In the genomic region with DNA sequence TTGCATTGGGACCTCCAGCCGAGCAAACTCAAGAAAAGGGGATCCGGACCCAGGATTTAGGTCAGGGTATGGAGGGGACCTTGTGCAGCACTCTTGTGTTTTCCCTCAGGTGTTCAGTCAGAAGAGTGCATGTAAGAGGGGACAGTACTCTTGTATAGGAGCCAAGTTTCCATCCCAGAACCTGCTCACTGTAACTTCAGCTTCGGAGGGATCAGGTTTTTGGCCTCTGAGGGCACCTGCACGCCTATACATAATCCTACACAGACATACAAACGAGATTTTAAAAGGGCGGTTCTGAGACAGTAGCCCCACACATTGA, we compare ENCODE assay signal across 9 mouse cellular contexts. TPM values are rescaled to one million over a fixed set of nuclear protein-coding genes. Genes with fewer than 3 reads are reported as not detected.
DNase-seq lines count a peak whose midpoint lies in the region; ATAC-seq and TF ChIP-seq lines count a peak whose summit lies in the region.
"Had no signal": no experiment of that assay in that cellular context is flagged by ENCODE, and none has a peak within 500 bp of the region (broad histone marks: within the 10 kb centered on the region; RNA-seq: fewer than 3 reads in every experiment).

No protein-coding gene starts in this region.

- TF ChIP-seq POLR2A in spleen, adult 2 months (IDR thresholded peaks at IDR 0.05; ENCODE audit: low read depth, low read length) = no peak

- ATAC-seq in liver, embryonic 14.5 days (ENCODE audit: insufficient read depth) = no peak
- ATAC-seq in stomach, postnatal 0 days (ENCODE audit: low FRiP score, low TSS enrichment) = no peak
- ATAC-seq in frontal cortex, adult (ENCODE audit: low TSS enrichment) = no peak

- no peak for TF ChIP-seq CTCF in spleen, adult 2 months (IDR thresholded peaks at IDR 0.05; ENCODE audit: extremely low read depth, insufficient read depth, insufficient read length, insufficient replicate concordance)
- TF ChIP-seq CTCF in liver, embryonic 14.5 days (IDR thresholded peaks at IDR 0.05; ENCODE audit: low read depth) = no peak
- TF ChIP-seq CTCF in stomach, postnatal 0 days (IDR thresholded peaks at IDR 0.05; ENCODE audit: low read depth) = no peak

- H3K4me1 ChIP-seq in spleen, adult 2 months (ENCODE audit: control insufficient read depth, insufficient read depth, insufficient read length) = peaks cover 11% of the 10 kb centered on the region; the same call in 1 of the 2 replicates
- peaks cover 6 to 14% of the 10 kb centered on the region in 2 experiments for H3K4me1 ChIP-seq in liver, embryonic 14.5 days (replicated peaks; ENCODE audit: control insufficient read depth in 2 of 2, insufficient read depth in 2 of 2, low read length in 1 of 2)
- H3K4me1 ChIP-seq in stomach, postnatal 0 days (replicated peaks; ENCODE audit: control insufficient read depth, insufficient read depth) = peaks cover 2% of the 10 kb centered on the region; the same call in 1 of the 2 replicates

- H3K4me2 ChIP-seq in liver, embryonic 14.5 days (ENCODE audit: low read depth) = peak overlapping the region; percentile 76
- no peak overlapping the region; the same call in 1 of the 2 replicates for H3K4me2 ChIP-seq in stomach, postnatal 0 days (replicated peaks; ENCODE audit: low read depth)

- DNase-seq in heart, adult 11 months = peak; percentile 94
- no peak for DNase-seq in heart, postnatal 25 days (ENCODE audit: low spot score)
- no peak for DNase-seq in spleen, adult 2 months (ENCODE audit: low read depth in 1 of 2, low spot score in 2 of 2)
- no peak for DNase-seq in spleen, postnatal 14 days (ENCODE audit: low spot score in 2 of 2)
- no peak for DNase-seq in liver, embryonic 14.5 days (ENCODE audit: low read depth in 3 of 3, low spot score in 3 of 3)
- no peak for DNase-seq in stomach, postnatal 0 days (ENCODE audit: low spot score)
- DNase-seq in spleen, postnatal 10 days (ENCODE audit: low spot score in 2 of 2) = no peak

- H3K27me3 ChIP-seq in spleen, adult 2 months (ENCODE audit: control insufficient read depth, insufficient read depth, low read length) = no peaks in the 10 kb centered on the region
- no peaks in the 10 kb centered on the region for H3K27me3 ChIP-seq in liver, embryonic 14.5 days (ENCODE audit: control insufficient read depth, insufficient read depth, low read length)
- no peaks in the 10 kb centered on the region for H3K27me3 ChIP-seq in stomach, postnatal 0 days (ENCODE audit: control insufficient read depth, insufficient read depth, low read length)

- peak overlapping the region; percentile 57 for H3K9ac ChIP-seq in liver, embryonic 14.5 days (replicated peaks)
- peak overlapping the region; percentile 70 for H3K9ac ChIP-seq in stomach, postnatal 0 days (ENCODE audit: low read length)

- H3K4me3 ChIP-seq in spleen, adult 2 months (ENCODE audit: extremely low read depth, insufficient read depth, insufficient read length) = no peak overlapping the region
- H3K4me3 ChIP-seq in liver, embryonic 14.5 days (ENCODE audit: insufficient read depth in 1 of 2, low read depth in 2 of 2, low read length in 2 of 2) = peak overlapping the region; percentile 59 to 78; a peak in 2 of 4 replicates
- H3K4me3 ChIP-seq in stomach, postnatal 0 days (ENCODE audit: low read depth, low read length) = no peak overlapping the region

- intact Hi-C loops in heart, postnatal 25 days (cut with DNase I) = no loop called here

- WGBS in spleen, adult 2 months = 84% methylated on average over 6 of the region's 6 CpGs
- WGBS in liver, embryonic 14.5 days (ENCODE audit: insufficient replicate concordance) = 77% methylated on average over 6 of the region's 6 CpGs
- 87% methylated on average over 6 of the region's 6 CpGs for WGBS in stomach, postnatal 0 days

- no peaks in the 10 kb centered on the region for H3K9me3 ChIP-seq in liver, embryonic 14.5 days (ENCODE audit: control insufficient read depth, low read length)
- no peaks in the 10 kb centered on the region for H3K9me3 ChIP-seq in stomach, postnatal 0 days (ENCODE audit: control insufficient read depth, low read length)

- no peak for TF ChIP-seq EP300 in liver, embryonic 14.5 days (IDR thresholded peaks at IDR 0.05; ENCODE audit: low read depth)
- TF ChIP-seq EP300 in stomach, postnatal 0 days (optimal IDR thresholded peaks at IDR 0.05) = no peak

- 0 out of 2 replicates have a peak overlapping the region, but pooled peaks have one; percentile 82 for H3K27ac ChIP-seq in spleen, adult 2 months (ENCODE audit: insufficient read depth, low read length)
- peak overlapping the region; percentile 7; the same call in 1 of the 2 replicates for H3K27ac ChIP-seq in liver, embryonic 14.5 days
- H3K27ac ChIP-seq in stomach, postnatal 0 days (replicated peaks) = peak overlapping the region; percentile 59; the same call in 1 of the 2 replicates

- peaks cover 10% of the 10 kb centered on the region; the same call in 1 of the 2 replicates for H3K36me3 ChIP-seq in spleen, adult 2 months (ENCODE audit: control insufficient read depth, insufficient read depth, low read length)
- H3K36me3 ChIP-seq in liver, embryonic 14.5 days (replicated peaks; ENCODE audit: control insufficient read depth, insufficient read depth, low read depth) = peaks cover 8% of the 10 kb centered on the region
- H3K36me3 ChIP-seq in stomach, postnatal 0 days (ENCODE audit: control insufficient read depth, insufficient read depth, low read length) = peaks cover 10% of the 10 kb centered on the region

RNA-seq across cellular contexts. Expression of a gene that starts 0.8 kb away (rescaled TPM):
- 10 to 100 TPM; 39.8 to 40.3 TPM for total RNA-seq in heart, postnatal 25 days (2021)
- polyA plus RNA-seq in spleen, adult 2 months (2012; rRNA removed) = 40.5 and 48.5 TPM in 2 replicates
- polyA plus RNA-seq in liver, embryonic 14.5 days (2012; rRNA removed) = 18.2 and 23.7 TPM in 2 replicates
- 19.6 and 21.4 TPM in 2 replicates for polyA plus RNA-seq in liver, embryonic 14.5 days (2014; fragmentation: Nextera tagmentation; extraction: Ambion mirVana)
- polyA plus RNA-seq in stomach, postnatal 0 days (2015; fragmentation: Nextera tagmentation; extraction: Ambion mirVana) = 37.1 and 38.4 TPM in 2 replicates

RNA-seq across cellular contexts. Expression of a gene that starts 15.6 kb away (rescaled TPM):
- total RNA-seq in heart, postnatal 25 days (2021) = 10 to 100 TPM; 18.7 to 20.1 TPM
- 29.9 and 39.7 TPM in 2 replicates for polyA plus RNA-seq in spleen, adult 2 months (2012; rRNA removed)
- 6.9 and 7.5 TPM in 2 replicates for polyA plus RNA-seq in liver, embryonic 14.5 days (2012; rRNA removed)
- 17.0 and 19.3 TPM in 2 replicates for polyA plus RNA-seq in liver, embryonic 14.5 days (2014; fragmentation: Nextera tagmentation; extraction: Ambion mirVana)
- polyA plus RNA-seq in stomach, postnatal 0 days (2015; fragmentation: Nextera tagmentation; extraction: Ambion mirVana) = 21.3 and 21.4 TPM in 2 replicates

RNA-seq across cellular contexts. Expression of a gene that starts 15.7 kb away (rescaled TPM):
- not detected for total RNA-seq in heart, postnatal 25 days (2021)
- not detected in 2 replicates for polyA plus RNA-seq in spleen, adult 2 months (2012; rRNA removed)
- 0.03 and 0.06 TPM in 2 replicates for polyA plus RNA-seq in liver, embryonic 14.5 days (2012; rRNA removed)
- polyA plus RNA-seq in liver, embryonic 14.5 days (2014; fragmentation: Nextera tagmentation; extraction: Ambion mirVana) = 0.04 and 0.13 TPM in 2 replicates
- 0.24 and 0.30 TPM in 2 replicates for polyA plus RNA-seq in stomach, postnatal 0 days (2015; fragmentation: Nextera tagmentation; extraction: Ambion mirVana)
- total RNA-seq: hematopoietic stem cell, adult 5-6 weeks had no signal

RNA-seq across cellular contexts. Expression of a gene that starts 45.7 kb away (rescaled TPM):
- total RNA-seq in heart, postnatal 25 days (2021) = 1 to 10 TPM; 2.9 to 4.2 TPM
- polyA plus RNA-seq in spleen, adult 2 months (2012; rRNA removed) = 28.7 and 37.1 TPM in 2 replicates
- polyA plus RNA-seq in liver, embryonic 14.5 days (2012; rRNA removed) = 6.6 and 6.9 TPM in 2 replicates
- 4.7 and 5.2 TPM in 2 replicates for polyA plus RNA-seq in liver, embryonic 14.5 days (2014; fragmentation: Nextera tagmentation; extraction: Ambion mirVana)
- polyA plus RNA-seq in stomach, postnatal 0 days (2015; fragmentation: Nextera tagmentation; extraction: Ambion mirVana) = 5.9 and 6.2 TPM in 2 replicates

RNA-seq across cellular contexts. Expression of a gene that starts 53.2 kb away (rescaled TPM):
- not detected for total RNA-seq in heart, postnatal 25 days (2021)
- not detected in 2 replicates for polyA plus RNA-seq in spleen, adult 2 months (2012; rRNA removed)
- not detected in 2 replicates for polyA plus RNA-seq in liver, embryonic 14.5 days (2012; rRNA removed)
- polyA plus RNA-seq in liver, embryonic 14.5 days (2014; fragmentation: Nextera tagmentation; extraction: Ambion mirVana) = not detected in 2 replicates
- not detected in 2 replicates for polyA plus RNA-seq in stomach, postnatal 0 days (2015; fragmentation: Nextera tagmentation; extraction: Ambion mirVana)
- total RNA-seq: hematopoietic stem cell, adult 5-6 weeks had no signal

Comparison
In these comparisons a context has a peak if more than half of its experiments do, and no peak if none do; other contexts are left out.
1. H3K27ac ChIP-seq: peak in every context shown above with its lines; median percentile 82 in spleen, adult 2 months; 59 in stomach, postnatal 0 days; 7 in liver, embryonic 14.5 days.
2. H3K4me3 ChIP-seq: peak in liver, embryonic 14.5 days (2 of 2); none in spleen, adult 2 months (single experiment) and stomach, postnatal 0 days (single experiment).